Mouse (Mus musculus) CD4-positive helper T cell, adult 2 months (primary cell): ENCODE data around the gene Cts6.
"Not testable (repeated sequence)": the region's sequence is repeated elsewhere in the genome, so short reads cannot be mapped to it uniquely, and the experiment has no call there.

Experiments used
- DNase-seq: peaks from one replicate; pipeline ENCODE4 v3.0.0-alpha.2; 2012; ENCODE audit warnings: low read depth, missing footprints, low spot score

The Cts6 gene

GRCm38 (mm10) chr13:61203310-61203709 lies at the start of gene Cts6:
Cts6 (minus strand) TSS chr13:61203410.
- no peak for DNase-seq

- peak; percentile 66 for DNase-seq
Observed at GRCm38 (mm10) chr13:61241076-61241947, 38.1 kb upstream of the Cts6 start.

- DNase-seq = not testable (repeated sequence)
Observed at GRCm38 (mm10) chr13:61185151-61185933, 17.9 kb downstream of the Cts6 start.

- DNase-seq = no peak
Observed at GRCm38 (mm10) chr13:61164622-61165021, 38.6 kb downstream of the Cts6 start.

- DNase-seq = no peak
Observed at GRCm38 (mm10) chr13:61164156-61164555, 39.1 kb downstream of the Cts6 start, which contains the start of gene Ctsr. Ctsr (minus strand) TSS chr13:61164256.
